Mouse (Mus musculus): ENCODE data around the gene Ctr9. TPM values are rescaled to one million over a fixed set of nuclear protein-coding genes. Genes with fewer than 3 reads are reported as not detected.

The Ctr9 gene
- polyA plus RNA-seq, 1 experiment from 2014 or later, result 73.3 TPM

- H3K9ac ChIP-seq (ENCODE audit: low read length), result no peak overlapping the region
- DNase-seq (ENCODE audit: low spot score) (no peak), ATAC-seq (ENCODE audit: insufficient number of reproducible peaks, low FRiP score, low TSS enrichment, low read depth) (no peak)
- H3K9me3 ChIP-seq (ENCODE audit: control insufficient read depth, low read length), result no peaks in the 10 kb centered on the region
- H3K4me3 ChIP-seq (ENCODE audit: low read depth, low read length), result no peak overlapping the region
- no peaks in the 10 kb centered on the region for H3K4me1 ChIP-seq (ENCODE audit: control insufficient read depth, insufficient read depth, low read length)
- no peaks in the 10 kb centered on the region for H3K27me3 ChIP-seq (ENCODE audit: control insufficient read depth, insufficient read depth, low read length)
- H3K36me3 ChIP-seq (ENCODE audit: control insufficient read depth, insufficient read depth, low read length), result no peaks in the 10 kb centered on the region
- H3K27ac ChIP-seq (replicated peaks; ENCODE audit: low read depth, low read length), result no peak overlapping the region
- 82% methylated on average over 4 of the region's 4 CpGs for WGBS
- no peak overlapping the region for H3K4me2 ChIP-seq (ENCODE audit: low read depth, severe bottlenecking)
Measured at GRCm38 (mm10) chr7:111020814-111021213, 7.9 kb upstream of the Ctr9 start.

- WGBS, result 36% methylated on average over 8 of the region's 8 CpGs
- Histone ChIP-seq H3K36me3 (ENCODE audit: control insufficient read depth, insufficient read depth, low read length) (no peaks in the 10 kb centered on the region), H3K4me2 (ENCODE audit: low read depth, severe bottlenecking) (no peak overlapping the region), H3K9me3 (ENCODE audit: control insufficient read depth, low read length) (no peaks in the 10 kb centered on the region), H3K27ac (replicated peaks; ENCODE audit: low read depth, low read length) (no peak overlapping the region), H3K4me1 (ENCODE audit: control insufficient read depth, insufficient read depth, low read length) (no peaks in the 10 kb centered on the region), H3K4me3 (ENCODE audit: low read depth, low read length) (no peak overlapping the region), H3K9ac (ENCODE audit: low read length) (no peak overlapping the region), H3K27me3 (ENCODE audit: control insufficient read depth, insufficient read depth, low read length) (no peaks in the 10 kb centered on the region)
- ATAC-seq (ENCODE audit: insufficient number of reproducible peaks, low FRiP score, low TSS enrichment, low read depth), result no peak
- DNase-seq (ENCODE audit: low spot score), result no peak
Measured at GRCm38 (mm10) chr7:111024068-111024594, 4.6 kb upstream of the Ctr9 start.

- Histone ChIP-seq H3K9ac (ENCODE audit: low read length) (no peak overlapping the region), H3K4me2 (ENCODE audit: low read depth, severe bottlenecking) (no peak overlapping the region), H3K4me3 (ENCODE audit: low read depth, low read length) (no peak overlapping the region), H3K4me1 (ENCODE audit: control insufficient read depth, insufficient read depth, low read length) (0 out of 2 replicates have a peak, but pooled peaks cover 5% of the 10 kb centered on the region), H3K27me3 (ENCODE audit: control insufficient read depth, insufficient read depth, low read length) (no peaks in the 10 kb centered on the region), H3K9me3 (ENCODE audit: control insufficient read depth, low read length) (no peaks in the 10 kb centered on the region), H3K27ac (replicated peaks; ENCODE audit: low read depth, low read length) (no peak overlapping the region), H3K36me3 (ENCODE audit: control insufficient read depth, insufficient read depth, low read length) (no peaks in the 10 kb centered on the region)
- DNase-seq (ENCODE audit: low spot score) (no peak), ATAC-seq (ENCODE audit: insufficient number of reproducible peaks, low FRiP score, low TSS enrichment, low read depth) (no peak)
- WGBS, result 60% methylated on average over 4 of the region's 4 CpGs
Measured at GRCm38 (mm10) chr7:111024912-111025311, 3.8 kb upstream of the Ctr9 start.

GRCm38 (mm10) chr7:111029046-111029553 is 349 bp downstream of the Ctr9 start:
- Histone ChIP-seq H3K27ac (replicated peaks; ENCODE audit: low read depth, low read length) (no peak overlapping the region; the same call in 1 of the 2 replicates), H3K27me3 (ENCODE audit: control insufficient read depth, insufficient read depth, low read length) (no peaks in the 10 kb centered on the region), H3K9me3 (ENCODE audit: control insufficient read depth, low read length) (no peaks in the 10 kb centered on the region), H3K4me2 (ENCODE audit: low read depth, severe bottlenecking) (peak overlapping the region; percentile 76), H3K36me3 (ENCODE audit: control insufficient read depth, insufficient read depth, low read length) (peaks cover 3% of the 10 kb centered on the region; the same call in 1 of the 2 replicates), H3K9ac (ENCODE audit: low read length) (peak overlapping the region; percentile 76), H3K4me3 (ENCODE audit: low read depth, low read length) (peak overlapping the region; percentile 83), H3K4me1 (ENCODE audit: control insufficient read depth, insufficient read depth, low read length) (0 out of 2 replicates have a peak, but pooled peaks cover 5% of the 10 kb centered on the region)
- WGBS, result 0% methylated on average over 29 of the region's 29 CpGs
- ATAC-seq (ENCODE audit: insufficient number of reproducible peaks, low FRiP score, low TSS enrichment, low read depth) (peak; percentile 77), DNase-seq (ENCODE audit: low spot score) (no peak)

- H3K9me3 ChIP-seq (ENCODE audit: control insufficient read depth, low read length), result no peaks in the 10 kb centered on the region
- no peak overlapping the region for H3K4me3 ChIP-seq (ENCODE audit: low read depth, low read length)
- no peaks in the 10 kb centered on the region for H3K27me3 ChIP-seq (ENCODE audit: control insufficient read depth, insufficient read depth, low read length)
- H3K36me3 ChIP-seq (ENCODE audit: control insufficient read depth, insufficient read depth, low read length), result peaks cover 9% of the 10 kb centered on the region; the same call in 1 of the 2 replicates
- H3K27ac ChIP-seq (replicated peaks; ENCODE audit: low read depth, low read length), result no peak overlapping the region
- DNase-seq (ENCODE audit: low spot score) (no peak), ATAC-seq (ENCODE audit: insufficient number of reproducible peaks, low FRiP score, low TSS enrichment, low read depth) (no peak)
- no peak overlapping the region for H3K4me2 ChIP-seq (ENCODE audit: low read depth, severe bottlenecking)
- H3K4me1 ChIP-seq (ENCODE audit: control insufficient read depth, insufficient read depth, low read length), result no peaks in the 10 kb centered on the region
- 81% methylated on average over 5 of the region's 5 CpGs for WGBS
- H3K9ac ChIP-seq (ENCODE audit: low read length), result no peak overlapping the region
Measured at GRCm38 (mm10) chr7:111048920-111049319, 20.2 kb downstream of the Ctr9 start.

GRCm38 (mm10) chr7:111049652-111050421 is 21.1 kb downstream of the Ctr9 start:
- Histone ChIP-seq H3K9me3 (ENCODE audit: control insufficient read depth, low read length) (no peaks in the 10 kb centered on the region), H3K36me3 (ENCODE audit: control insufficient read depth, insufficient read depth, low read length) (peaks cover 10% of the 10 kb centered on the region; the same call in 1 of the 2 replicates), H3K27ac (replicated peaks; ENCODE audit: low read depth, low read length) (no peak overlapping the region), H3K9ac (ENCODE audit: low read length) (no peak overlapping the region), H3K27me3 (ENCODE audit: control insufficient read depth, insufficient read depth, low read length) (no peaks in the 10 kb centered on the region), H3K4me2 (ENCODE audit: low read depth, severe bottlenecking) (no peak overlapping the region), H3K4me3 (ENCODE audit: low read depth, low read length) (no peak overlapping the region), H3K4me1 (ENCODE audit: control insufficient read depth, insufficient read depth, low read length) (no peaks in the 10 kb centered on the region)
- WGBS, result 71% methylated on average over 6 of the region's 6 CpGs
- DNase-seq (ENCODE audit: low spot score) (peak; percentile 68), ATAC-seq (ENCODE audit: insufficient number of reproducible peaks, low FRiP score, low TSS enrichment, low read depth) (no peak)

GRCm38 (mm10) chr7:111055221-111055620 is 26.5 kb downstream of the Ctr9 start:
- H3K36me3 ChIP-seq (ENCODE audit: control insufficient read depth, insufficient read depth, low read length), result peaks cover 15% of the 10 kb centered on the region
- ATAC-seq (ENCODE audit: insufficient number of reproducible peaks, low FRiP score, low TSS enrichment, low read depth) (no peak), DNase-seq (ENCODE audit: low spot score) (no peak)
- WGBS, result 94% methylated on average over 19 of the region's 19 CpGs
- H3K4me2 ChIP-seq (ENCODE audit: low read depth, severe bottlenecking), result no peak overlapping the region
- H3K27ac ChIP-seq (replicated peaks; ENCODE audit: low read depth, low read length), result no peak overlapping the region
- H3K4me1 ChIP-seq (ENCODE audit: control insufficient read depth, insufficient read depth, low read length), result no peaks in the 10 kb centered on the region
- H3K4me3 ChIP-seq (ENCODE audit: low read depth, low read length), result no peak overlapping the region
- H3K9ac ChIP-seq (ENCODE audit: low read length), result no peak overlapping the region
- no peaks in the 10 kb centered on the region for H3K27me3 ChIP-seq (ENCODE audit: control insufficient read depth, insufficient read depth, low read length)
- H3K9me3 ChIP-seq (ENCODE audit: control insufficient read depth, low read length), result no peaks in the 10 kb centered on the region

- 85% methylated on average over 3 of the region's 3 CpGs for WGBS
- no peak for ATAC-seq (ENCODE audit: insufficient number of reproducible peaks, low FRiP score, low TSS enrichment, low read depth)
- H3K36me3 ChIP-seq (ENCODE audit: control insufficient read depth, insufficient read depth, low read length), result peaks cover 11% of the 10 kb centered on the region
Measured at GRCm38 (mm10) chr7:111055984-111056657, 27.4 kb downstream of the Ctr9 start.

More at GRCm38 (mm10) chr7:111055984-111056657, 27.4 kb downstream of the Ctr9 start:
- H3K9me3 ChIP-seq (ENCODE audit: control insufficient read depth, low read length), result no peaks in the 10 kb centered on the region
- H3K4me1 ChIP-seq (ENCODE audit: control insufficient read depth, insufficient read depth, low read length), result no peaks in the 10 kb centered on the region
- no peak for DNase-seq (ENCODE audit: low spot score)
- H3K4me2 ChIP-seq (ENCODE audit: low read depth, severe bottlenecking), result no peak overlapping the region
- H3K27me3 ChIP-seq (ENCODE audit: control insufficient read depth, insufficient read depth, low read length), result no peaks in the 10 kb centered on the region
- H3K9ac ChIP-seq (ENCODE audit: low read length), result no peak overlapping the region
- no peak overlapping the region for H3K4me3 ChIP-seq (ENCODE audit: low read depth, low read length)
- H3K27ac ChIP-seq (replicated peaks; ENCODE audit: low read depth, low read length), result no peak overlapping the region
